Mouse (Mus musculus): Measurements from ENCODE around the gene Parva.
A peak's percentile ranks its signal among the peaks of the same experiment; 100 is the strongest.

- TF ChIP-seq CTCF (IDR thresholded peaks at IDR 0.05), result no peak
- peak; percentile 61; the same call in 1 of the 2 replicates for TF ChIP-seq EP300 (IDR thresholded peaks at IDR 0.05)
Measured at GRCm38 (mm10) chr7:112567004-112567403, 139.7 kb downstream of the Parva start.
